Mouse (Mus musculus) adipocyte (in vitro differentiated cells): ENCODE measurements around the gene Hdc.
"Not testable (repeated sequence)": the region's sequence is repeated elsewhere in the genome, so short reads cannot be mapped to it uniquely, and the experiment has no call there.

Experiments used
- DNase-seq: peaks from one replicate; pipeline ENCODE4 v3.0.0-alpha.2; 2016; ENCODE audit warnings: low spot score

Hdc gene

GRCm38 (mm10) chr2:126619249-126619704 lies at the start of gene Hdc:
Hdc (minus strand) TSS chr2:126619299.
- no peak for DNase-seq

- no peak for DNase-seq
These were observed 49.6 kb upstream of the Hdc start for GRCm38 (mm10) chr2:126668621-126669252.

- DNase-seq = no peak
These were observed 46.9 kb upstream of the Hdc start for GRCm38 (mm10) chr2:126665984-126666383.

GRCm38 (mm10) chr2:126663481-126663880 lies 44.4 kb upstream of the Hdc start:
- DNase-seq = peak; percentile 62

- DNase-seq = no peak
These were observed 33.8 kb upstream of the Hdc start for GRCm38 (mm10) chr2:126652929-126653328.

GRCm38 (mm10) chr2:126647762-126648161 lies 28.7 kb upstream of the Hdc start:
- DNase-seq = no peak

GRCm38 (mm10) chr2:126646461-126646860 lies 27.4 kb upstream of the Hdc start:
- no peak for DNase-seq

- DNase-seq = no peak
These were observed 25.7 kb upstream of the Hdc start for GRCm38 (mm10) chr2:126644768-126645167.

- no peak for DNase-seq
These were observed 21.2 kb upstream of the Hdc start for GRCm38 (mm10) chr2:126640298-126640697.

GRCm38 (mm10) chr2:126635939-126636823 lies 17.1 kb upstream of the Hdc start:
- DNase-seq = no peak

GRCm38 (mm10) chr2:126633165-126633564 lies 14.1 kb upstream of the Hdc start:
- no peak for DNase-seq

- DNase-seq = no peak
These were observed 9.4 kb upstream of the Hdc start for GRCm38 (mm10) chr2:126628455-126628995.

- DNase-seq = no peak
These were observed 4.0 kb upstream of the Hdc start for GRCm38 (mm10) chr2:126623138-126623537.

GRCm38 (mm10) chr2:126622455-126622854 lies 3.4 kb upstream of the Hdc start:
- no peak for DNase-seq

GRCm38 (mm10) chr2:126618470-126619179 lies 474 bp downstream of the Hdc start:
- no peak for DNase-seq

- DNase-seq = no peak
These were observed 3.7 kb downstream of the Hdc start for GRCm38 (mm10) chr2:126615355-126615754.

- not testable (repeated sequence) for DNase-seq
These were observed 9.5 kb downstream of the Hdc start for GRCm38 (mm10) chr2:126609600-126609999.

GRCm38 (mm10) chr2:126607553-126608203 lies 11.4 kb downstream of the Hdc start:
- peak; percentile 45 for DNase-seq

- no peak for DNase-seq
These were observed 12.4 kb downstream of the Hdc start for GRCm38 (mm10) chr2:126606688-126607062.

GRCm38 (mm10) chr2:126606061-126606687 lies 12.9 kb downstream of the Hdc start:
- no peak for DNase-seq

- no peak for DNase-seq
These were observed 17.0 kb downstream of the Hdc start for GRCm38 (mm10) chr2:126601918-126602600.
